ENCODE assay signal across 13 mouse cellular contexts in genomic region chr10:11212003-11212402, GRCm38 (mm10).
DNase-seq lines count a peak whose midpoint lies in the region; ATAC-seq and TF ChIP-seq lines count a peak whose summit lies in the region.
"Had no signal": no experiment of that assay in that cellular context is flagged by ENCODE, and none has a peak within 500 bp of the region (broad histone marks: within the 10 kb centered on the region; RNA-seq: fewer than 3 reads in every experiment).

No protein-coding gene starts in this region.

- H3K9me3 ChIP-seq in heart, embryonic 13.5 days = no peaks in the 10 kb centered on the region
- no peaks in the 10 kb centered on the region for H3K9me3 ChIP-seq in liver, postnatal 0 days (ENCODE audit: low read length)
- no peaks in the 10 kb centered on the region for H3K9me3 ChIP-seq in liver, embryonic 11.5 days (ENCODE audit: control insufficient read depth, low read length)
- no peaks in the 10 kb centered on the region for H3K9me3 ChIP-seq in hindbrain, embryonic 14.5 days (ENCODE audit: control insufficient read depth, low read length)
- no peaks in the 10 kb centered on the region for H3K9me3 ChIP-seq in forebrain, embryonic 13.5 days (replicated peaks)
- H3K9me3 ChIP-seq: embryonic facial prominence, embryonic 15.5 days; limb, embryonic 10.5 days had no signal

- H3K9ac ChIP-seq in heart, embryonic 13.5 days = no peak overlapping the region
- H3K9ac ChIP-seq in liver, postnatal 0 days (replicated peaks) = no peak overlapping the region
- H3K9ac ChIP-seq in liver, embryonic 11.5 days (ENCODE audit: low read depth, low read length) = no peak overlapping the region
- no peak overlapping the region for H3K9ac ChIP-seq in hindbrain, embryonic 14.5 days
- H3K9ac ChIP-seq in forebrain, embryonic 13.5 days = no peak overlapping the region
- H3K9ac ChIP-seq: embryonic facial prominence, embryonic 15.5 days had no signal

- DNase-seq in heart, postnatal 25 days (ENCODE audit: low spot score) = no peak
- no peak for DNase-seq in liver, postnatal 0 days
- DNase-seq in liver, embryonic 11.5 days (ENCODE audit: low spot score) = no peak
- no peak for DNase-seq in Patski (ENCODE audit: low read depth, low spot score)
- DNase-seq in lung, postnatal 36 days = peak; percentile 45
- DNase-seq in hindbrain, embryonic 14.5 days (ENCODE audit: low spot score) = no peak
- DNase-seq: cerebellum, adult 9-11 months; thymus, postnatal 25 days had no signal

- H3K27me3 ChIP-seq in heart, embryonic 13.5 days (replicated peaks) = no peaks in the 10 kb centered on the region
- H3K27me3 ChIP-seq in liver, postnatal 0 days (ENCODE audit: insufficient read depth, low read length) = no peaks in the 10 kb centered on the region
- no peaks in the 10 kb centered on the region for H3K27me3 ChIP-seq in liver, embryonic 11.5 days (replicated peaks; ENCODE audit: control insufficient read depth, insufficient read depth, low read length)
- H3K27me3 ChIP-seq in Patski = no peaks in the 10 kb centered on the region
- H3K27me3 ChIP-seq in hindbrain, embryonic 14.5 days (ENCODE audit: control insufficient read depth, insufficient read depth, low read length) = no peaks in the 10 kb centered on the region
- H3K27me3 ChIP-seq in forebrain, embryonic 13.5 days = no peaks in the 10 kb centered on the region
- H3K27me3 ChIP-seq: embryonic facial prominence, embryonic 15.5 days had no signal

- in situ Hi-C loops in Patski (cut with MboI; ENCODE audit: low pct_unique_long_range_greater_than_20kb) = no loop called here

- 63% methylated on average over 4 of the region's 4 CpGs for WGBS in heart, embryonic 13.5 days
- 79% methylated on average over 4 of the region's 4 CpGs for WGBS in liver, postnatal 0 days (ENCODE audit: insufficient replicate concordance)
- WGBS in liver, embryonic 11.5 days = 83% methylated on average over 4 of the region's 4 CpGs
- 89% methylated on average over 4 of the region's 4 CpGs for WGBS in hindbrain, embryonic 14.5 days
- 91% methylated on average over 4 of the region's 4 CpGs for WGBS in forebrain, embryonic 13.5 days

- ATAC-seq in heart, embryonic 13.5 days (ENCODE audit: extremely low read depth, insufficient number of reproducible peaks, low FRiP score, low TSS enrichment) = no peak
- ATAC-seq in liver, postnatal 0 days = no peak
- ATAC-seq in liver, embryonic 11.5 days (replicated peaks; ENCODE audit: low FRiP score) = no peak
- ATAC-seq in Patski = no peak
- ATAC-seq in hindbrain, embryonic 14.5 days (ENCODE audit: low FRiP score) = no peak
- ATAC-seq in forebrain, embryonic 13.5 days = no peak
- ATAC-seq: CD4-positive, CD25-positive, alpha-beta regulatory T cell, adult 4 months had no signal

- peaks cover 64% of the 10 kb centered on the region for H3K36me3 ChIP-seq in heart, embryonic 13.5 days
- peaks cover 45% of the 10 kb centered on the region for H3K36me3 ChIP-seq in liver, postnatal 0 days (replicated peaks; ENCODE audit: insufficient read depth, low read length)
- peaks cover 23% of the 10 kb centered on the region for H3K36me3 ChIP-seq in liver, embryonic 11.5 days (ENCODE audit: control insufficient read depth, insufficient read depth, low read length)
- peaks cover 79% of the 10 kb centered on the region for H3K36me3 ChIP-seq in hindbrain, embryonic 14.5 days (replicated peaks; ENCODE audit: control insufficient read depth, insufficient read depth)
- H3K36me3 ChIP-seq in forebrain, embryonic 13.5 days (ENCODE audit: poor library complexity, severe bottlenecking) = peaks cover 51% of the 10 kb centered on the region

- CTCF ChIA-PET in Patski (lab: Charles Lee) = interaction anchor here (1.2 kb wide), 1 partner anchor 66 kb away, joined by 4 read pairs; no protein-coding TSS in a partner anchor

- H3K4me3 ChIP-seq in heart, embryonic 13.5 days = no peak overlapping the region
- H3K4me3 ChIP-seq in liver, postnatal 0 days (ENCODE audit: low read depth, low read length) = no peak overlapping the region
- no peak overlapping the region for H3K4me3 ChIP-seq in liver, embryonic 11.5 days (ENCODE audit: low read depth, low read length)
- no peak overlapping the region for H3K4me3 ChIP-seq in hindbrain, embryonic 14.5 days (replicated peaks; ENCODE audit: low read length)
- no peak overlapping the region for H3K4me3 ChIP-seq in forebrain, embryonic 13.5 days
- H3K4me3 ChIP-seq: embryonic facial prominence, embryonic 15.5 days; limb, embryonic 10.5 days had no signal

- TF ChIP-seq CTCF in liver, postnatal 0 days (IDR thresholded peaks at IDR 0.05; ENCODE audit: low read depth) = peak; percentile 45
- TF ChIP-seq CTCF in Patski (IDR thresholded peaks at IDR 0.05) = peak; percentile 52

- TF ChIP-seq EP300 in liver, postnatal 0 days (IDR thresholded peaks at IDR 0.05; ENCODE audit: low read depth) = no peak

- H3K27ac ChIP-seq in heart, embryonic 13.5 days (replicated peaks) = peak overlapping the region; percentile 49; the same call in 1 of the 2 replicates
- no peak overlapping the region for H3K27ac ChIP-seq in liver, postnatal 0 days (ENCODE audit: low read depth)
- no peak overlapping the region for H3K27ac ChIP-seq in liver, embryonic 11.5 days (ENCODE audit: low read depth, low read length)
- H3K27ac ChIP-seq in hindbrain, embryonic 14.5 days = no peak overlapping the region
- no peak overlapping the region for H3K27ac ChIP-seq in forebrain, embryonic 13.5 days
- H3K27ac ChIP-seq: embryonic facial prominence, embryonic 15.5 days; limb, embryonic 10.5 days had no signal

- POLR2A ChIA-PET in Patski (lab: Charles Lee) = no interaction called here

- H3K4me1 ChIP-seq in heart, embryonic 13.5 days = 0 out of 2 replicates have a peak, but pooled peaks cover 4% of the 10 kb centered on the region
- H3K4me1 ChIP-seq in liver, postnatal 0 days (ENCODE audit: insufficient read depth) = no peaks in the 10 kb centered on the region
- H3K4me1 ChIP-seq in liver, embryonic 11.5 days (replicated peaks; ENCODE audit: control insufficient read depth, insufficient read depth, low read length) = no peaks in the 10 kb centered on the region
- no peaks in the 10 kb centered on the region for H3K4me1 ChIP-seq in hindbrain, embryonic 14.5 days (replicated peaks; ENCODE audit: control insufficient read depth, insufficient read depth, low read length)
- H3K4me1 ChIP-seq in forebrain, embryonic 13.5 days = no peaks in the 10 kb centered on the region
- H3K4me1 ChIP-seq: embryonic facial prominence, embryonic 15.5 days; limb, embryonic 10.5 days had no signal

- intact Hi-C loops in heart, postnatal 25 days (cut with DNase I) = no loop called here

- H3K4me2 ChIP-seq in heart, embryonic 13.5 days = no peak overlapping the region
- no peak overlapping the region for H3K4me2 ChIP-seq in liver, postnatal 0 days (ENCODE audit: low read depth, low read length)
- no peak overlapping the region for H3K4me2 ChIP-seq in liver, embryonic 11.5 days
- no peak overlapping the region for H3K4me2 ChIP-seq in hindbrain, embryonic 14.5 days (replicated peaks)
- H3K4me2 ChIP-seq in forebrain, embryonic 13.5 days = no peak overlapping the region
- H3K4me2 ChIP-seq: embryonic facial prominence, embryonic 15.5 days had no signal
